Mouse (Mus musculus) hindbrain, embryonic 10.5 days (tissue): ENCODE measurements around the gene Btla. TPM values are rescaled to one million over a fixed set of nuclear protein-coding genes. Genes with fewer than 3 reads are reported as not detected.

Experiments
- DNase-seq: peaks from one replicate; pipeline ENCODE4 v3.0.0-alpha.2; 2017; ENCODE audit warnings: low spot score
- H3K27ac ChIP-seq: fragments of 300-500 bp; sonication (generic); 2 replicates; pipeline ENCODE4 v1.5.1; 2016; ENCODE audit warnings: mild to moderate bottlenecking, moderate library complexity
- H3K27me3 ChIP-seq: fragments of 300-500 bp; sonication (generic); 2 replicates; pipeline ENCODE4 v1.6.1; 2016; ENCODE audit warnings: mild to moderate bottlenecking; ENCODE audit not compliant: poor library complexity, insufficient read depth, severe bottlenecking
- H3K36me3 ChIP-seq: fragments of 300-500 bp; sonication (generic); 2 replicates; pipeline ENCODE4 v1.6.1; 2016; ENCODE audit warnings: mild to moderate bottlenecking, moderate library complexity
- H3K4me1 ChIP-seq: fragments of 300-500 bp; sonication (generic); replicated peaks from 2 replicates; pipeline ENCODE4 v1.6.1; 2016; ENCODE audit warnings: mild to moderate bottlenecking
- H3K4me3 ChIP-seq: fragments of 300-500 bp; sonication (generic); 2 replicates; pipeline ENCODE4 v1.5.1; 2016; ENCODE audit warnings: mild to moderate bottlenecking, moderate library complexity
- H3K9me3 ChIP-seq: fragments of 300-500 bp; sonication (generic); 2 replicates; pipeline ENCODE4 v1.6.1; 2016; ENCODE audit warnings: mild to moderate bottlenecking, moderate library complexity
- WGBS: fragments of 180-500 bp; shearing (Covaris S2); methylation state at CpG from one replicate; pipeline ENCODE4 v1.1.7; 2016; 5-methylcytosine and 5-hydroxymethylcytosine counted together
- polyA plus RNA-seq: library from polyadenylated mRNA; unstranded; fragments of >200 nt; fragmentation: Nextera tagmentation; extraction: Ambion mirVana; gene quantifications from 2 replicates; pipeline ENCODE4 v1.2.1, GENCODE M21; 2016

The Btla gene
- polyA plus RNA-seq, 1 experiment from 2014 or later: 0.24 TPM

GRCm38 (mm10) chr16:45283093-45283492, 59.0 kb downstream of the Btla start:
- H3K4me1 ChIP-seq: no peaks in the 10 kb centered on the region
- 77% methylated on average over 1 of the region's 1 CpGs for WGBS
- no peaks in the 10 kb centered on the region for H3K9me3 ChIP-seq
- H3K27ac ChIP-seq: no peak overlapping the region
- no peak overlapping the region for H3K4me3 ChIP-seq
- DNase-seq: no peak
- H3K27me3 ChIP-seq: no peaks in the 10 kb centered on the region
- H3K36me3 ChIP-seq: no peaks in the 10 kb centered on the region

- 86% methylated on average over 3 of the region's 3 CpGs for WGBS
- Histone ChIP-seq H3K27me3 (no peaks in the 10 kb centered on the region), H3K4me1 (no peaks in the 10 kb centered on the region), H3K36me3 (no peaks in the 10 kb centered on the region), H3K27ac (no peak overlapping the region), H3K9me3 (no peaks in the 10 kb centered on the region), H3K4me3 (no peak overlapping the region)
- DNase-seq: no peak
These were observed 73.7 kb downstream of the Btla start for GRCm38 (mm10) chr16:45297806-45298205.

Other genes starting within 250 kb of the Btla start
- 25.0 and 26.8 TPM in 2 replicates for gene Ccdc80, start 130.9 kb upstream of the Btla start, polyA plus RNA-seq
- gene Slc35a5, start 65.6 kb upstream of the Btla start, polyA plus RNA-seq: 14.6 and 16.6 TPM in 2 replicates
- 36.5 and 36.9 TPM in 2 replicates for gene Atg3, start 65.5 kb upstream of the Btla start, polyA plus RNA-seq
- 11.0 and 29.3 TPM in 2 replicates for gene Cd200, start 184.7 kb downstream of the Btla start, polyA plus RNA-seq